Mouse (Mus musculus): ENCODE data around the gene Hoxb13.

- TF ChIP-seq CTCF (IDR thresholded peaks at IDR 0.05; ENCODE audit: low read depth), result no peak
- no peak for TF ChIP-seq EP300 (IDR thresholded peaks at IDR 0.05; ENCODE audit: low read depth)
These were observed 46.6 kb upstream of the Hoxb13 start for GRCm38 (mm10) chr11:96147471-96147870.

Data from liver, postnatal 0 days (tissue).